Mouse (Mus musculus) limb, embryonic 14.5 days (tissue): ENCODE data around the gene R3hcc1l. TPM values are rescaled to one million over a fixed set of nuclear protein-coding genes. Genes with fewer than 3 reads are reported as not detected.

Source experiments
- ATAC-seq: fragments of 200-750 bp; cut with Nextera tagmentation; 2 replicates; pipeline ENCODE4 v1.8.0; 2017; ENCODE audit warnings: low read depth, moderate number of reproducible peaks, moderate TSS enrichment; ENCODE audit not compliant: low FRiP score
- DNase-seq: peaks from one replicate; pipeline ENCODE4 v3.0.0-alpha.2; 2015; ENCODE audit warnings: low spot score
- H3K27ac ChIP-seq: fragments of 300-500 bp; sonication (generic); replicated peaks from 2 replicates; pipeline ENCODE4 v1.5.1; 2014; ENCODE audit warnings: low read depth, mild to moderate bottlenecking, low read length, moderate library complexity, mixed read lengths
- H3K27me3 ChIP-seq: fragments of 300-500 bp; sonication (generic); 2 replicates; pipeline ENCODE4 v1.6.1; 2014; ENCODE audit warnings: low read length, mixed read lengths; ENCODE audit not compliant: control insufficient read depth, insufficient read depth
- H3K36me3 ChIP-seq: fragments of 300-500 bp; sonication (generic); 2 replicates; pipeline ENCODE4 v1.6.1; 2014; ENCODE audit warnings: mild to moderate bottlenecking, low read length, moderate library complexity, mixed read lengths; ENCODE audit not compliant: control insufficient read depth, insufficient read depth
- H3K4me1 ChIP-seq: fragments of 300-500 bp; sonication (generic); 2 replicates; pipeline ENCODE4 v1.6.1; 2014; ENCODE audit warnings: antibody characterized with exemption, low read length, mixed read lengths; ENCODE audit not compliant: control insufficient read depth, insufficient read depth
- H3K4me2 ChIP-seq: fragments of 300-500 bp; sonication (generic); replicated peaks from 2 replicates; pipeline ENCODE4 v1.6.1; 2014; ENCODE audit warnings: low read depth, mild to moderate bottlenecking, low read length, moderate library complexity; ENCODE audit not compliant: severe bottlenecking
- H3K4me3 ChIP-seq: fragments of 300-500 bp; sonication (generic); replicated peaks from 2 replicates; pipeline ENCODE4 v1.5.1; 2014; ENCODE audit warnings: low read length
- H3K9ac ChIP-seq: fragments of 300-500 bp; sonication (generic); 2 replicates; pipeline ENCODE4 v1.6.1; 2014; ENCODE audit warnings: mild to moderate bottlenecking, low read depth, low read length, moderate library complexity; ENCODE audit not compliant: severe bottlenecking
- H3K9me3 ChIP-seq: fragments of 300-500 bp; sonication (generic); 2 replicates; pipeline ENCODE4 v1.6.1; 2016; ENCODE audit warnings: low read length; ENCODE audit not compliant: control insufficient read depth
- POLR2A ChIP-seq: fragments of 200-500 bp; IDR thresholded peaks from 2 replicates; pipeline ENCODE4 v1.8.0; 2012; ENCODE audit warnings: inconsistent platforms, mild to moderate bottlenecking, moderate library complexity, borderline replicate concordance; ENCODE audit not compliant: insufficient read depth, insufficient read length; ENCODE audit errors: extremely low read depth
- WGBS: fragments of 180-500 bp; shearing (Covaris S2); extraction: QIAGEN DNeasy Blood & Tissue Kit; methylation state at CpG from one replicate; pipeline ENCODE4 v1.1.7; 2014; 5-methylcytosine and 5-hydroxymethylcytosine counted together
- polyA plus RNA-seq, 2 experiments: library from polyadenylated mRNA; depleted of rRNA in 1 of 2; stranded (reverse) in 1 of 2; unstranded in 1 of 2; fragments of >200 nt; fragmentation: Nextera tagmentation in 1 of 2; extraction: Ambion mirVana in 1 of 2; gene quantifications; 2 replicates each; pipeline versions ENCODE4 v1.2.1 to v1.2.3; 2012 to 2014

Gene R3hcc1l
- polyA plus RNA-seq, 2 experiments, result 15.1 to 19.6 TPM

DNA sequence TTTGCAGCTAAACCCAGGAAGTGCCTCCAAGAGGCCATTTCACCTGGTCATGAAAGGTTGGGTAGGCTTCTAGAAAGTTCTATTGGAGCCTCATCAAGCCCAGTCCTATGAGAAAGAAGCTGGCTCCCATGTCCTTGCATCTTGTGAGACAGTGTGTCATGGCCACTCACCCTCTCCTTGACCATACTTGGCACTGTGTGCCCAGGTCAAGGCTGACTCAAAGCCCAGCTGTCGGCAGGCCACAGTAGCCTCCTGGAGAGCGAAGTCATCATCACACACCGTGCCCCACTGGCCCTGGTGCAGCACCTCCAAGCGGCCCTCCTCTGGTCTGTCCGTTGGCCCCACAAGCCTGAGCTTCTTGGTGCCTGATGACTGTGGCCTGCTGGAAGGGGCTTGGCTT lies 89.5 kb downstream of the R3hcc1l start:
- DNase-seq (no peak), ATAC-seq (no peak)
- Histone ChIP-seq H3K4me3 (no peak overlapping the region), H3K9ac (no peak overlapping the region), H3K9me3 (no peaks in the 10 kb centered on the region), H3K4me1 (peaks cover 8% of the 10 kb centered on the region), H3K4me2 (no peak overlapping the region), H3K27me3 (0 out of 2 replicates have a peak, but pooled peaks cover 7% of the 10 kb centered on the region), H3K27ac (no peak overlapping the region), H3K36me3 (no peaks in the 10 kb centered on the region)
- TF ChIP-seq POLR2A, result no peak
- 90% methylated on average over 5 of the region's 5 CpGs for WGBS

DNA sequence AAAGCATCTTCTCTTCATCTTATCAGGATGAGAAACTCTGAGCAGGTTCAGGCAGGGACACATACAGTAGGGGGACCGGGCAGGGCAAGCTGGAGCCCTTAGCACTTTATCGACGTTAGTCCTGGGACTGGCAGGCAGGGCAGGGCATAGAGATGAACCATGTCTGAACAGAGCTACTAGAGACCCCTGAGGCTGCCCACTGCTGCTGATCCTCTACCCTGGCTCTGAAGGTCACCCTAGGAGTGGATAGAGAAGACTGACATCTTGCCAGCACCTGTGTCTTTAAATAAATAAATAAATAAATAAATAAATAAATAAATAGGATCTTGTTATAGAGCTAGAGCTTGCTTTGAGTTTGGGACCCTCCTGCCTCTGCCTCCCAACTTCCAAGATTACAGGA lies 91.2 kb downstream of the R3hcc1l start:
- Histone ChIP-seq H3K9me3 (no peaks in the 10 kb centered on the region), H3K9ac (no peak overlapping the region), H3K36me3 (no peaks in the 10 kb centered on the region), H3K4me2 (no peak overlapping the region), H3K4me1 (peaks cover 12% of the 10 kb centered on the region), H3K4me3 (no peak overlapping the region), H3K27ac (no peak overlapping the region), H3K27me3 (0 out of 2 replicates have a peak, but pooled peaks cover 7% of the 10 kb centered on the region)
- 83% methylated on average over 3 of the region's 3 CpGs for WGBS
- DNase-seq, result no peak
- ATAC-seq, result no peak
- no peak for TF ChIP-seq POLR2A

DNA sequence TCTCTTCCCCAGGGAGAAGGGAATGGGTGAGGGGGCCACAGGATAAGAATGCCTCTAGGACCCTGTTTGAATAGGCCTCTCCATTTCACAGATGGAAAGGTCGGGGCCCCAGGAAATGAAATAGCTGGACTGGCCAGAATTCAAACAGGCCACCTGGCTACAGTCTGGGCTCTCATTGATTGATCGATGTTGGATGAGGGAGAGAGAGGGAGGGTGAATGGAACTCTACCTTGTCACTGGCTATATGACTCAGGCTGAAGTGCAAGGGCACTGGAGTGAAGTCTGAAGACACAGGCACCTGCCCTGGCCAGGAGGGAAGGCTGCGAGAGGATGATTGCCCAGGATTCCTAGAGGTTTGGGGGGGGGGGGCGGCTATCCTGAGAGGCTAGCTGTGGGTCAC lies 93.2 kb downstream of the R3hcc1l start:
- H3K27me3 ChIP-seq, result 0 out of 2 replicates have a peak, but pooled peaks cover 7% of the 10 kb centered on the region
- no peak for ATAC-seq
- peaks cover 12% of the 10 kb centered on the region for H3K4me1 ChIP-seq
- 75% methylated on average over 4 of the region's 4 CpGs for WGBS
- H3K4me2 ChIP-seq, result no peak overlapping the region
- no peak overlapping the region for H3K27ac ChIP-seq
- DNase-seq, result no peak
- no peak overlapping the region for H3K9ac ChIP-seq
- no peaks in the 10 kb centered on the region for H3K36me3 ChIP-seq
- TF ChIP-seq POLR2A, result no peak
- no peaks in the 10 kb centered on the region for H3K9me3 ChIP-seq
- H3K4me3 ChIP-seq, result no peak overlapping the region

DNA sequence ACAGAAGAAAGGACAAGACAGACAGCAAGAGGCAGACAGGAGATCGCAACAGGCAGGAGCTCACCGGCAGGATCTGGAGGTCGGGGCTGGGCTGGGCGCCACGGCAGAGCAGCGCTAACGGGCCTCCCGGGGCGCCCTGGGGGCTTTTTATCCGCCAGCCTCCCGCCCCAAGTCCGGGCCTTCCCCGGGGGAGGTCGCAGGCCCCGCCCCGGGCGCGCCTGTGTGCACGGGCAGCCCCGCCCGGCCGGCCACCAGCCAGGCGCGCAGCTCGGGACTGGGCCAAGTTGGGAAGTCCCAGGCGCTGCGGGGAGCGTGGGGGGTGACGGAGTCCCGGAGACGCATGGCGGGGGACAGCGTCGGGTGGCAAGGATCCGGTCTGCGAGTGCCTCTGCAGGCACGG lies 94.1 kb downstream of the R3hcc1l start, which contains the start of gene Loxl4:
Gene Loxl4, minus strand, starts transcription at position 160 of the 400 bp plus-strand sequence.
- WGBS, result under 1% methylated on average over 25 of the region's 37 CpGs
- Histone ChIP-seq H3K4me3 (peak within 1 kb of the TSS; percentile 35), H3K27ac (no peak within 1 kb of the TSS), H3K9ac (peak within 1 kb of the TSS; percentile 41), H3K27me3 (0 out of 2 replicates have a peak, but pooled peaks cover 7% of the 10 kb centered on the region), H3K4me2 (peak within 1 kb of the TSS; percentile 65), H3K9me3 (no peaks in the 10 kb centered on the region), H3K36me3 (no peaks in the 10 kb centered on the region), H3K4me1 (peaks cover 12% of the 10 kb centered on the region)
- 0 out of 2 replicates have a peak, but pooled peaks have one; percentile 44 for ATAC-seq
- no peak for DNase-seq
- TF ChIP-seq POLR2A, result no peak

DNA sequence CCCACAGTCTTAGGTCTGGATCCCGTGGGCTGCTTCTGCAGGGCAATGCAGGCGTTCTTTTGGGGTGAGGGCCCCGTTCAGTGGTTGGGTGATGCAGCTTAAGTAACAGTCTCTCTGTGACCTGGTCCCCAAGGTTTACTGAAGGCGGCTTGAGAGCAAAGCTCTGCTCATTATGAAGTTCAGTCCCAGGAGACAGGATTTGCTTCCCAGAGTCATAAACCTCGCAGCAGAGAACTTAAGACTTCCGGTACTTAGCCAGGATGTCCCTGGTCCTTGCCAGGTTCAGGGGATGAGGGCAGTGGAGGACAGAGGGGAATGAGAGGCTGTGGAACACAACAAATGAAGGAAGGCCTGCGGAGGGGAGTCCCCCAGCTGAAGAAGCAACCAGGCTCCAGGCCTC lies 94.6 kb downstream of the R3hcc1l start:
- no peak for DNase-seq
- Histone ChIP-seq H3K9me3 (no peaks in the 10 kb centered on the region), H3K36me3 (no peaks in the 10 kb centered on the region), H3K27ac (no peak overlapping the region), H3K4me1 (peaks cover 12% of the 10 kb centered on the region), H3K9ac (0 out of 2 replicates have a peak overlapping the region, but pooled peaks have one; percentile 41), H3K4me2 (peak overlapping the region; percentile 65), H3K27me3 (0 out of 2 replicates have a peak, but pooled peaks cover 7% of the 10 kb centered on the region), H3K4me3 (peak overlapping the region; percentile 35)
- 16% methylated on average over 7 of the region's 7 CpGs for WGBS
- TF ChIP-seq POLR2A, result no peak
- ATAC-seq, result no peak

DNA sequence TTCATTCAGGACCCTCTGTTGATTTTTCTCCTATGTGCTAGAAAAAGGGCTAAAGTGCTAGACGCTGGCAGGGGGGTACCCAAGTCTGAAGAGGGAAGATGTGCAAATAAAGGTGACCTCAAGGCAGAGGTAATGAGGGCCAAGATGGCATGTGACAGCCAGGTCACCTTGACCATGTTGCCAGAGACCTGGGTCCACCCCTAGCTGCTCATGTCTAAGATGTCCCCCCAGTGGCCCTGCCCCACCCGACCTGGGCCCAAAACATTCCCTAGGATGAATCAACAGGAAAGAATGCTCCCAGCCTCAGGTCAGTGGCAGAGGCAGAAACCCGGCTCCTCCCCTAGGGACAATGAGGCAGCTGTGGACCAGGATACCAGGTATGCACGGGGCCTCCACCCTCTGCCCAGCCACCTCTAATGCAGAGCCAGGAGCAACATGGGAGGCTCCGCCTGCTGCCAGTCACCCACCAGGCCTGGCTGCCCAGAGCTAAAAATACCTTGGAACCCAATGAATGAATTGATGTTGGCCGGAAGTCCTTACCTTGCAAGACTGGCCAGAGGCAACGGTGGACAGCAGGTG lies 95.2 kb downstream of the R3hcc1l start:
- H3K4me1 ChIP-seq, result peaks cover 12% of the 10 kb centered on the region
- H3K36me3 ChIP-seq, result no peaks in the 10 kb centered on the region
- WGBS, result 65% methylated on average over 7 of the region's 7 CpGs
- no peak overlapping the region for H3K4me3 ChIP-seq
- H3K9me3 ChIP-seq, result no peaks in the 10 kb centered on the region
- 0 out of 2 replicates have a peak, but pooled peaks cover 7% of the 10 kb centered on the region for H3K27me3 ChIP-seq
- ATAC-seq (no peak), DNase-seq (no peak)
- no peak for TF ChIP-seq POLR2A
- no peak overlapping the region for H3K9ac ChIP-seq
- no peak overlapping the region for H3K27ac ChIP-seq
- no peak overlapping the region for H3K4me2 ChIP-seq
